24 mouse cellular contexts compared by ENCODE assay signal in genomic region chr13:57494838-57495237, GRCm38 (mm10).
"Had no signal": no experiment of that assay in that cellular context is flagged by ENCODE, and none has a peak within 500 bp of the region (broad histone marks: within the 10 kb centered on the region; RNA-seq: fewer than 3 reads in every experiment).

No protein-coding gene starts in this region.

- H3K4me1 ChIP-seq: heart, embryonic 13.5 days; heart, embryonic 15.5 days; intestine, embryonic 15.5 days; limb, embryonic 13.5 days; limb, embryonic 15.5 days; liver, embryonic 12.5 days had no signal

- H3K27ac ChIP-seq: heart, embryonic 13.5 days; heart, embryonic 15.5 days; hindbrain, embryonic 14.5 days; intestine, embryonic 15.5 days; layer of hippocampus, adult 2 months; limb, embryonic 13.5 days; limb, embryonic 15.5 days; liver, embryonic 12.5 days; liver, embryonic 14.5 days had no signal

- H3K9ac ChIP-seq: heart, embryonic 13.5 days; heart, embryonic 15.5 days; hindbrain, embryonic 14.5 days; intestine, embryonic 15.5 days; limb, embryonic 13.5 days; limb, embryonic 15.5 days; liver, embryonic 12.5 days; liver, embryonic 14.5 days had no signal

- H3K9me3 ChIP-seq: heart, embryonic 13.5 days; heart, embryonic 15.5 days; intestine, embryonic 15.5 days; limb, embryonic 13.5 days; limb, embryonic 15.5 days; liver, embryonic 12.5 days had no signal

- ATAC-seq: hindbrain, embryonic 16.5 days; inflammation-experienced regulatory T-cells, adult 6 months; intestine, embryonic 15.5 days; intestine, postnatal 0 days; liver, embryonic 12.5 days had no signal

- H3K27me3 ChIP-seq: heart, embryonic 13.5 days; heart, embryonic 15.5 days; intestine, embryonic 15.5 days; limb, embryonic 13.5 days; limb, embryonic 15.5 days; liver, embryonic 12.5 days had no signal

- H3K36me3 ChIP-seq: heart, embryonic 13.5 days; heart, embryonic 15.5 days; intestine, embryonic 15.5 days; limb, embryonic 13.5 days; limb, embryonic 15.5 days; liver, embryonic 12.5 days had no signal

- H3K4me2 ChIP-seq: heart, embryonic 11.5 days; heart, embryonic 13.5 days; heart, embryonic 15.5 days; hindbrain, embryonic 14.5 days; intestine, embryonic 15.5 days; limb, embryonic 13.5 days; limb, embryonic 15.5 days; liver, embryonic 12.5 days had no signal

- H3K4me3 ChIP-seq: heart, embryonic 13.5 days; heart, embryonic 15.5 days; intestine, embryonic 15.5 days; layer of hippocampus, adult 2 months; limb, embryonic 13.5 days; limb, embryonic 15.5 days; liver, embryonic 12.5 days had no signal

- DNase-seq: gastrocnemius, postnatal 14 days; gastrocnemius, postnatal 36 days; heart, adult 18-20 months; heart, postnatal 14 days; heart, postnatal 36 days; kidney, adult 18-20 months; kidney, adult 8-10 months; kidney, postnatal 10 days; kidney, postnatal 25 days; kidney, postnatal 4 days; left cerebral cortex, postnatal 4 days had no signal
